Mouse (Mus musculus) right cerebral cortex, adult 2 months (tissue): ENCODE measurements around the gene Smyd2.
A peak's percentile ranks its signal among the peaks of the same experiment; 100 is the strongest.

Experiments
- DNase-seq, 2 experiments: peaks; one replicate each; pipeline ENCODE4 v3.0.0; 2021 to 2022; ENCODE audit warnings: low spot score in 2 of 2

The Smyd2 gene

DNA sequence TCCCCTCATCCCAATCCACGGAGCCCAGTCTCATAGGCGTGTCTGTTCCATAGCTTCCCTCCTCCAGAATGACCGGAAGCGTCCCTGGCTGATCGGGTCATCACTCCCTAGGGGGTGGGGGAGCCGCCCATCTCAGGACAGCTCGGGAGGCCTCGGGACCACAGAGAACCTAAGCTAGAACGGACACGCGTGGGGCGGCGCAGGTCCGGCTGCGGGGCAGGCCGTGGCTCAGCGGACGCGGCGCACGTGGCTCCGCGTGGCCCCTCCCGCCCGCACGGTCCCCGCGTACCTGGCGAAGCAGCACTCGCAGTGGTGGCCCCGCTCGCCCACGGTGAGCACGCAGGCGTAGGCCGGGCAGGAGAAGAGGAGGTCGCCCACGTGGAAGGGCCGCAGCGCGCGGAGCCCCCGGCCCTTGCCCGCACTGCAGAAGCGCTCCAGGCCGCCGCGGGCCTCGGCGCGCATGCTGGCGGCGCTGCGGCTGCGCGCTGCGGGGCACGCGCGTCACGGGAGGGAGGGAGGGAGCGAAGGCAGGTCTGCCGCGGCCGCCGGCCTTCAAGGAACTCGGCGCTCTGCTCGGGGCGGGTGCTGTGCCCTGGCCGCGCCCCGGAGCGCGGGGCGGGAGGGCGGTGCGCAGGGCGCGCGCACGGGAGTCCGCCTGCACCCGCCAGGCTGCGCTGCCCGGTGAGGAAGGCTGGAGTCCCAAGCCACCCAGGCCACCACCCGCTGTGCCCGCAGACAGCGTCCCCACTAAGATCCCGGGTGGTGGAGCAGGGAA, at the start of gene Smyd2:
Gene Smyd2 (minus strand): TSS at position 546 of the 775 bp plus-strand sequence.
- DNase-seq: peak in 1 of 2 experiments; percentile 66

DNA sequence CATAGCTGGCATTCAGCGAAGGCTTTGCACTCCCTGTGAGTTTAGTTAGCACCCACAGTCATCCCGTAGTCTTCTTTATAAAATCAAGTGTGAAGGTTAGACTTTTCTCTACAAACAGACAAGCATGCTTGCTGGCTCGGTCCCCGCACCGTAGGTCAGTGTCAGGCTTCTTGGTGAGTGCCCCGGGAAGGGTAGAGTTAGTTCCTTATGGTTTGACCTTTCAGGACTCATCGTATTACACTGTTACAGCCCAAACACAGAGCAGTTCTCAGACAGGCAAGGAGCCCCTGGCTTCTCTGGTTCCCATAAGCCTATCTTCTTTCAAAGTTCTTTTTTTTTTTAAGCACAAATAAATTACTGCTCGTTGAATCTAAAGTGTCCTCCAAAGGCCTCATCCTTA, 48.2 kb upstream of the Smyd2 start:
- no peak for DNase-seq

DNA sequence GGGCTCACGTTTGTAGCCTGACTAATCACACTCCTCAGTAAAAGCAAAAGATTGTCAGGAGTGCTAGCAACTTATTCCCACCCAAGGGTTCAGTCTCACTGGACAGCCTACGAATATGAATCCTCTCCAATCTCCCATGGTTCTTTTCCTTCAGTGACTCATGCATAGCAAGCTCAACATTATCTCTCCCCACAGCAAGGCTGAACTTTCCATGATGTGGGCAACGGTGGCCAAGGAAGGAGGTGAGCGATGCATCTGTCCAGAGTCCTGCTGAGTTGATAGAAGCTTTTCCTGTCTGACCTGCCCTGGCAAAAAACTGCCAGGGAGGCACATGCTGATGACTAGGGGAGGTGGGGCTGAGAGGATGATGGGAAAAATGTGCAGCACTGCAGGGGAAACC, 45.9 kb upstream of the Smyd2 start:
- DNase-seq: no peak

DNA sequence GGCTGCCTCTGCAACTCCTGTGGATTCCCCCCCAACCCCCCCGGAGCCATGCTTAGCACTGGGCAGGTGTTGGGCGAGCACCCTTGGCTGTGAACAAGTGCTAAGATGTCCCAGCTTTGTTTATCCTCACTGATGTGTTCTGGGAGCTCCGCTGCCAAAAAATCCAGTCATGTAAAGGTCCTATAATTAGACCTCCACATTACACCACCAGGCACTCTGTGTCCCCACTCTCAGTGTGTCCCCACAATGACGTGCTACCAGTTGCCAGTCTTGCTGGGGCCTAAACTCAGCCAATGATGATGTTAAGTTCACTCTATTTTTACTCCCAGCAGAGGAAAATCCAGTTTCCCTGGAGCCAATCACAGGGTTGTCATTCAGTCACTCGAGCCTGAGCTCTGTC, 38.3 kb upstream of the Smyd2 start:
- DNase-seq: peak; percentile 46 to 60

DNA sequence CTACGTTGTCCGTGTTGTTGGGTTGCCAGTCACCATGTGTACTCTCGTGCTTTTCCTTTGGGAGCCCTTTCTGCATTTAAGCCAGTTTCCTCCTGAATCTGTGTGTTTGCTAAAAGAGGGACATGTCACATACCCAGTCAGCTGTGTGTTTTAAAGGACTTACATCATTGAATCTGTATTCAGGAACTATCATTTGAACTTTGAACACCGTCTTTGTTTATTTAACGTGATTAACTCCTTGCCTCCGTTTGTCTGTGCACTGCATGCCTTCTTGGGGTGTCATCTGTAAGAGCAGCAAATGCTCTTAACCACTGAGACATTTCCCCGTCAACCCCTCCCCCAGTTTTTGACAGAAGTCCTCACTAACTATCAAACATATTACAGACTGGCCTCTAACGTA, 37.6 kb upstream of the Smyd2 start:
- DNase-seq: no peak

DNA sequence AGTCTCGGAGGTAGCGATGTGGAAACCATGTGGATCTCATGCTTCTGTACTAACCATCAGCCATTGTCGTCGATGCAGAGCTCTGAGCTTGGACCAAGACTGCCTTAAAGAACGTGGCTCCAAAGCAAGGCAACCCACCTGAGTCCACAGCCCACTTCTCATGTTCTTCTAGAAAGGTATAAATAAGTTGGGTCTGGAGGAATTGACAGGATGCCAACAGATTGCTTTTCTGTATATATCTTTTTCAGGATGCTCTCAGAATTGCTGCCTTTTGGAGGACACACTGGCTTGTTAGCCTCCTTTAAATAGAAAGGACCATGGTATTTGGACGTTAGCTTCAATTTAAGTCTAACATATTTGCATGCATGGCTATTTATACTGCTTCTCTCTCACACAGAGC, 29.7 kb upstream of the Smyd2 start:
- no peak for DNase-seq

DNA sequence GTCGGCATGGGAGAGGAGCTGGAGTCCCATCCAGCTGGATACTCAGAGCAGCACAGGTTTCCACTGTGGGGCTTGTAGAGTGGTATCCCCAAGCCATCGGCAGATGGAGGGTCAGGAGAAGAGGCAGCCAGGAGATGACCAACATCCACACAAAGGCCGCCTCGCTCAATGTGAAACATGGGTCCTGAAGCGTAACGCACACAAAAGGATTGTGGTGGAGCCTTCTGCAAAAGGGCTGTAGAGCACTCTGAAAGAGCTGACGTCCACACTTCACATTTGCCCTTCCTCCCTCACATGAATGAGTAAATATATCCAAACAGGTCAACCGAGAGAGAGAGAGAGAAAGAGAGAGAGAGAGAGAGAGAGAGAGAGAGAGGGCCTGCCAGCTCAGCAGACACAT, 25.2 kb upstream of the Smyd2 start:
- no peak for DNase-seq

DNA sequence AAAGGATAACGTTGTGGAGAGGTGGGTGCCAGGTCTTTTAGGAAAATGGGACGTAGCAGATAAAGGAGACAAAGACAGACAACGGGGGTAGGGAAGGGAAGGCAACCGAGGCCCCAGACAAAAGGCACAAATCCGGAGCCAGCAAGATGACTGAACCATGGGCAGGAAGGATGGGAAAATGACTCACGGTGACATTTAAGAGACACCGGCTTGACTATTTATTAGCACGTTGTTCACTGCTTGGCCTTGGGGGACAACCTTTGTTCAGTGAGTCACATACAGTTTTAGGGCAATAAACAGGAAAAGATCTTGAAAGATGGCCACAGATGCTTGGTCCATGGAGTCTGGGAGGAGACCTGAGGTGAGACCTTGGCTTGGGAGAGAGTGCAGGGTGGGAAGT, 24.0 kb upstream of the Smyd2 start:
- DNase-seq: no peak

DNA sequence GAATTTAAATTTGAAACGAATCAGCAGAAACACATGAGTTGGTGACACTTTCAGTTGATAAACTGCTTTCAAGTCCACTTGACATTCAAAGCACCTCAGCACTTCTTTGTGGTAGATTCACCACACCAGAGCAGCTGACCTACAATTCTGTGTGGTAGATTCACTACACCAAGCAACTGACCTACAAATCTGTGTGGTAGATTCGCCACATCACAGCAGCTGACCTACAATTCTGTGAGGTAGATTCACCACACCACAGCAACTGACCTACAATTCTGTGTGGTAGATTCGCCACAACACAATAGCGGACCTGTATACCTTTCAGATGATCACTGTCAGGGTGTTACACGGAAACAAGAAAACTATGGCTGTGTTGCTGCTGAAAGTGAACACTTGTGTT, 19.6 kb upstream of the Smyd2 start:
- DNase-seq: no peak

DNA sequence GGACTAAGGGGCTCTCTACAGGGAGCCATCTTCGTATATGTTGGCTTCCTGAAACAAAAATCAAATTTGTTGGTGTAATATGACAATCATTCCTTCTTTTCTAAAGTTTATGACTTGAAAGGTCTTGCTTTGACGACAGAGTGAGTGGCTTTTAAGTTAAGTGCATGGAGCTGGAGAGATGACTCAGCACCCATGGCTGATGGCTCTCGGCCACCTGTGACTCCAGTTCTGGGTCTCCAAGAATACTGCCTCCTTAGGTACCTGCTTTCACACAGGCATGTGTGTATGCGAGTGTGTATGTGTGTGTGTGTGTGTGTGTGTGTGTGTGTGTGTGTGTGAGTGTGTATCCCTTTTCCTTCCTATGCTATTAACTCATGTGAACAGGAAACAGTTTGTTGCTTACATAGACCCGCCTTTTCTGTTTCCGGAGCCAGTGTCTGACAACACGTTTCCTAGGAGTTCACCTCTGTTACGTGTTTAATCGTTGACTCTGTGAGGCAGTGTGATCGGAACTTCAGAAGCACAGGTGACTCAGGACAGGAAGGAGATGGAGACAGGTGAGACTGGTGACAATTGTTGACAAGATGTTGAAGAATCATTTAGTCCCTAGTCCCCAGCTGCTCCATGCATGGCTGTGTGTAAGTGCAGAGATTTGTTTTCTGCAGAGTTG, 14.4 kb upstream of the Smyd2 start:
- no peak for DNase-seq

DNA sequence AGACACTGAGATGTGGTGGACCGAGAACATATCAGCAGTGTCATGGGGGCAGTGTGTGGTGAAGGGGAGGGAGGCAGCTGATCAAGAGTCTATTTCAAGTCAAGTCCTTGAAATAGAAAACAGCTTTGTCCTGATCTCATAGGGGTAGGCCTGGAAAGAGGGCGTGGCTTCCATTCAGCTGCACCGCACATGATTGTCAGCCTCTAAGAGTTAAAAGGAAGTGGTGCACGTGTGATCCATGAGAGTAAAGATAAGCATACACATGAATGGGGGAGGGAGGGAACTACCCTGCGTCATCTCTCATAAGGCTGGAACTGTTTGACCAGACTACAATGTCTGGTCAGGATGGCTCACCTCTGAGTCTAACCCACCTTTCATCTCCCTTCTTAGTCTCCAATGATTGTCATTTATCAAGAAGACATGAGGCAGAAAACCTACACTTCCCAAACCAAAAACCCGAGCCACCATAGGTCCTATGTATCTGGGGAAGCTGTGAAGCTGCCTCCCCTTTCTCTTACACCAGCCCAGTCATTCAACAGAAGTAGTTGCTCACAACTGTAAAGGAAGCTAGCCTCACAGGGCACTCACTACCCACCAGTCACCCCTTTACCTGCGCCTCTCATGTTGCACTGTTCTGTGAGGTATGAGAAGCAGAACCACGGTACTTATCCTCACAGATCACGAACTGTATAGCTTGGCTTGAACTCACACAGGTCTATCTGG, 11.5 kb upstream of the Smyd2 start:
- DNase-seq: no peak

DNA sequence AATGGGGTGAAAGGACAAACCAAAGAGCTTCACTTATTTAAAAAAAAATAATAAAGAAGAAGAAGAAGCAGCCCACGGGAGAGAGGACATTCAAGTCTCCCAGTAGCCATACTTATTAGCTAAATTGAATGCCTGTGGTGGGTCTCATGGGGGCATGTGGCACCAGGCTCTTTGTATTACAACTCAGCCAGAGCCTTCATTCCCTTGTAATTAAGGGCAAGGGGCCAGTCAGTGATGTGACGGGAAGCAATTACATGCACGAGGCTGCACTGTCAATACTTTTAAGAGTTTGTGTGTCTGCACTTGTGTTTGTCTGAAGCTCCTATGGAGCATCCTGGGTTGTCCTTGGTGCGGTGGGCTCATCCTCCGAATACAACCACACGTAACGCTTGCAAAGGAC, 10.8 kb upstream of the Smyd2 start:
- DNase-seq: no peak

DNA sequence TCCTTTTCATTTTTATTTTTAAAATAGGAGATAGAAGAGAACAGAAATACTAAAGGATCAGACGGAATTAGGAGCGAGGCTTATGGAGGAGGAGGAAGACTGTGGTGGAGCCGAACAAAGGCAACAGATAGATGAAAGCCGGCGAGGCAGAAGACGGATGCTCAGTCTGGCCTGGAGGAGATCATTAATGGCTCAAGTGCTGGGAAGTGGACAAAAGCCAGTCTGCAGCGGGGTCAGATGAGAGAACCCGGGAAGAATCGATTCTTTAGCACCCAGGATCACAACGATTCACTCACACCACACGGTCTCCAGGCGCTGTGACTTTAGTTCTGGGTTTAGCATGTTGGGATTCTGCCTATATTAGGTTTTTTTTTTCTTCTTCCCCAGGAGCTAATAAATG, 10.0 kb upstream of the Smyd2 start:
- DNase-seq: no peak

DNA sequence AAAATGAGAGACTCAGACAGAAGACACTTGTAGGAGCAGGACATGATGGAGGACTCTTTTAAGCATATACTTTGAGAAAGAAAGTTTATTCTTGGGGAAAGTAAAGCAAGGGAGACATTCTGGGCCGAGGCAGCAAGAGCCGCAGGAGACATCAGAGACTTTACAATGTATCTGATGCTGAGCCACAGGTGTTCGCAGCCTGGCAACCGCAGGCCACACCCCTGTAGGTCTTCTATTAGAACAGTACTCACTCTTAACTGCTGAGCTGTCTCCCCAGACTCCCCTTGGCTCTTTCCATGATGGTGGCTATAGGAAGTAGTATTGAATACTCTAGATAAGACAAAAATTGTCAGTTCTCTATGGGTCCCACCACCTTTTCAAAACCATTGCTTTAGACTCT, 7.7 kb upstream of the Smyd2 start:
- DNase-seq: no peak

DNA sequence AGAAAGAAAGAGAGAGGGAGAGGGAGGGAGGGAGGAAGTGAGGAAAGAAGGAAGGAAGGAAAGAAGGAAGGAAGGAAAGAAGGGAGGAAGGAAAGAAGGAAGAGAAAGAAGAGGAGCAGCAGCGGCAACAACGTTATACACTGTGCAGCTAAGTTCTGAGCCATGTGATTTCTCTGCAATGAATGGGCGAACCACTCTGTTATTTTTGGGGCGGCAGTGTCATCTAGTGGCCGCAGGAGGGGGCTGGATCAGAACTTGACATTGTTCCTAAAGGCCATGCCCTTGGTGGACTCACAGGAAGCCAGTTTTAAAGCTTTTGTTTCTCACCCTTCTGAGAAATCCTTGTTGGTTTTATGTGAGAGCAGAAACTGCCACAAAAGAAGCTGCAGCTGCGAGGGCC, 5.5 kb upstream of the Smyd2 start:
- peak; percentile 57 for DNase-seq

DNA sequence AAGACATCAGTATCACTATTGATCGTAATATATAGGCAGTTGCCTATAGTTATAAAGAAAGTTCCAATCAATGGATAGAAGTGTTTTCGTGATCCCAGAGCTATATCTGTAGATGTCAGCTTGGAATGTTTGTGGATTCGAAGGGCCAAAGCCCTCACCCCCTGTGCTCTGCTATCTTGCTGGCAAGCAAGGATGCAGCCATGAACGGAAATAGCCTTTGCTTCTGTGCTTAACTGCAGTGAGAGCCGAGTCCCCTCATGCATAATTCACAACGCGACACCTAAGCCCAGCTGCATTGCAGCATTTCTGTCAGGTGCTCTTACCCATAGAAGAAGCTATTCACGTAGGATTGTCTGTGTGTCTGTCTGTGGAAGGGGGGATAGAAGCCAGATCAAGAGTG, 4.1 kb upstream of the Smyd2 start:
- no peak for DNase-seq

DNA sequence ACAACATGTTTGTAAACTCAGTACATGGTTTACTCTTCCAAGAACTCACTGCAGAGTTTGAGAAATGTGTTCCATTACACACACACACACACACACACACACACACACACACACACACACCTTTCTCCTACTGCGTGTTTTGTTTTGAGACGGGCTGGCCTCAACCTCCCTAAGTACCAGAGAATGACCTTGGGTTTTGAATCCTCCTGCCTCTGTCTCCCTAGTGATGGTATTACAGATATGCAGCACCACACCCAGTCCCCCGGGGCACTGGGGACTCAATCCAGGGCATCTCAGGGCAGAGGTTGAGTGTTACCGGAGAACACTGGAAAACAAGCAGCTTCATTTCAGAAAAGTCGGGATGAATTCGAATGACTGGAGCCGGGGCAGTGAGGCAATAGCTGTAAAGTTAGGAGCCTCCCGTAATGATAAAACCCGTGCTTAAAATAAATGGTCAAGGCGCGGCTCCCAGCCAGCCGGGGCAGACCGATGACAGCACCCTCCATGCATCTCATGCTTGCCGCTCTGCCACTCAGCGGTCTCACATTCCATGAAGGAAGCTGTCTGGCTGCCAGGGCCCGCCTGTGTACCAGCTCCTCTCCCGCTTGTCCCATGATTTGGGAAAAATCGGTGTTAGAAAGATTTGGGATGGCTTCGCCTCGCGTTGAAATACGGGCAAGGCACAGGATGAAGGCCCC, 1.9 kb upstream of the Smyd2 start:
- no peak for DNase-seq

DNA sequence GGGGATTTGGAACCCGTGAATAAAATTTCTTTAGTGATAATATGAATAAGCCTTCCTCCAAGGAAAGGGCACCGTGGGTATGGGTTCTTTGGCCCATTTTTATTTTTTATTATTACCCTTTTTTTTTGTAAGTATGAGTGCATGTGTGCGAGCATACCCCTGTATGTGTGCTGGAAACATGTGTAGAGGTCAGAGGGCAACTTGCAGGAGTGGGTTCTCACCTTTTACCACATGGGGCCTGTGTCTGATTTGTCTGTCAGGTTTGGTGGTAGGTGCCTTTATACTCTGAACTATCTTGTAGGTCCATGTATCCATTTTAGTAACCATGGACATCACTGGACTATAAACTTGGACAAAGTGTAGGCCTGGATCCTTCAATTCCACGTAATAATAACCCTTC, 994 bp upstream of the Smyd2 start:
- no peak for DNase-seq

DNA sequence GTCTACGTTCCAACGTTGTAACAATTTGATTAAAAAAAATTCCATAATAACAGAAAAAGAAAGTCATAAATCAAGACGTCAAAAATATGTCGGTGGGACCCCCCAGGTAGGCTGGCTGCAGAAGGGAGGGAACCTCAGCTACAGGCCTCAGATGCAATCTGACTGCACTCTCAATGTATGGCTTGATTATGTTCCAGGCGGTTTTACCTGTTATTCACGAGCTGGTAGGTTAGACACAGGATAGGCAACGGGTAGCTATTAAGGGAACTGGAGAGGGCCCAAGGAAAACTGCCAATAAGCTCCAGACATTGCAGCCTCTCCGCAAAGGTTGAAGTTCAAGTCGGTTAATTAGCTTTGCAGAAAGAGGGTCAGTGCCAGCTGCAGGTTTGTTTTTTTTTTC, 558 bp upstream of the Smyd2 start:
- no peak for DNase-seq

DNA sequence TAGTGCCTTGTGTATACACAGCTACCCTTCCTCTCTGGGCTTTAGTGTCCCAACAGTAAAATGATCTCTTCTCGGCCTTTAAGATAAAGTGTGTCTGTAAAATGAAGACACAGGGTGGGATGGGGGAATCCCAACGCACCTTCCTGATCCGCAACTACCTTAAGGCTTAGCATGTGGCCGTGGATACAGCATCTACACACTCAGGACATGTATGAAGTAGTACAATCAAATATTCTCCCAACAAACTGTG, 670 bp downstream of the Smyd2 start:
- no peak for DNase-seq

DNA sequence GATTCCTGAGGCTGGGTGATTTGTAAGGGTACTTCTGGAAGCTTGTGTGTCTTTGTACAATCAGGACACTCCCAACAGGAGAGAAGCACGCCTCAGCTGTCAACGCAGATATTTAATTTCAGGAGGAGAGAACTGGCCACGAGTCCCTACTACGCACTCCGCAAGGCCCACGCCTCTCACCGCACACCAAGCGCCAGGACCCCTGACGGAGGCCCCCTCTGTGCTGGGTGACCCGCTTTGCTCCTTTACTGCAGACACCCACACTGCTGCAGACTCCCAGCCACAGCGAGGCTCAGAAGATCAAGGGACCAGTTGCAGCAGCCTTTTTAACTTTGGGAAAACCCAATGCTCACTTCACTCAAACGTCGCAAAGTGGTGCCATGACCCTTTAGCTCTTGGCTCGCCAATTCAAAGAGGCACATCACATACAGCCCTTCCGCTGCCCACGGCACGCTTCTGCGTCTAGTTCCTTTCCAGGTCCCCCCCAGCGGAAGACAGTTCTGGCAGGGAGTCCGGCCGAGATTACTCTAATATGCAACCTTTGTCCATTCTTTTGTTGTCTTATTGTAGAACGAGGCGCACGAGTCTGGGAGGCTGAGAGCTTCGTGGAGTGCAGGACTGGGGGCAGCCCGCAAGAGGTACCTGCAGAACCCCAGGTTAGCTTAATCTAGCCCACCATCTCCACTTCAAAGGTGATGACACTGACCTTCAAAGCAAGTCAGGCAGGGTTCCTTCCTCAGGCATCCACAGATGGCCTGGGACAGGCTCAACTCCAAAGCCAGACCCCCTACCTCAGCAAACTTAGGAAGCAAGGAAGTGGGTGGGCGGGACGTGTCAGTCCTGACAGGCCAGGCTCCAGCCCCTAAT, 1.2 kb downstream of the Smyd2 start:
- peak in 1 of 2 experiments; percentile 38 for DNase-seq

DNA sequence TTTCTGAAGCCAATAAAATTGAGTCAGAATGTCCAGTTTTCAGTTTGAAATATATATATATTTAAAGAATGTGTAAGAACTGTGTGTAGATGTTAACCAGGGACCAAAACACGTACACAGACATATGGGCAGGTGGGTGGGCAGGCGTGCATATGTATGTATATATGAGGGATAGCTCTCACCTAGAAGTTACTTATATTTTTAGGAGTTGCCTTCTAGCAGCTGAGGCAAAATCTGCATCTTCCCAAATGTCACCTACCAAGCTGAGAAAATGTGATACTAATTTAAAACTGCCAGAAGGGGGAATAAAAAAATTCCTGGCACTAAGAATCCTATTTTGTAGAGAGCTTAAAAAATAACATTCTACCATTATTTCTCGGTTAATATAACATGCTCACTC, 2.4 kb downstream of the Smyd2 start:
- peak; percentile 69 to 71 for DNase-seq
